Mouse (Mus musculus): Measurements from ENCODE around the gene Insl5.

Gene Insl5

GRCm38 (mm10) chr4:103026621-103027020 lies at the start of gene Insl5:
Gene Insl5 (minus strand): TSS chr4:103026842.
- in situ Hi-C loops (cut with MboI; ENCODE audit: unreplicated experiment in 2 of 2), result no loop called here

GRCm38 (mm10) chr4:103070631-103071030 lies 44.0 kb upstream of the Insl5 start:
- in situ Hi-C loops (cut with MboI; ENCODE audit: unreplicated experiment in 2 of 2), result no loop called here

GRCm38 (mm10) chr4:103067906-103068655 lies 41.4 kb upstream of the Insl5 start:
- in situ Hi-C loops (cut with MboI; ENCODE audit: unreplicated experiment in 2 of 2), result no loop called here

- in situ Hi-C loops (cut with MboI; ENCODE audit: unreplicated experiment in 2 of 2), result no loop called here
Measured at GRCm38 (mm10) chr4:103064976-103065375, 38.3 kb upstream of the Insl5 start.

- in situ Hi-C loops (cut with MboI; ENCODE audit: unreplicated experiment in 2 of 2), result no loop called here
Measured at GRCm38 (mm10) chr4:103064421-103064820, 37.8 kb upstream of the Insl5 start.

GRCm38 (mm10) chr4:103056909-103057308 lies 30.3 kb upstream of the Insl5 start:
- in situ Hi-C loops (cut with MboI; ENCODE audit: unreplicated experiment in 2 of 2), result no loop called here

GRCm38 (mm10) chr4:103048046-103048445 lies 21.4 kb upstream of the Insl5 start:
- in situ Hi-C loops (cut with MboI; ENCODE audit: unreplicated experiment in 2 of 2), result no loop called here

- in situ Hi-C loops (cut with MboI; ENCODE audit: unreplicated experiment in 2 of 2), result no loop called here
Measured at GRCm38 (mm10) chr4:103042997-103043396, 16.4 kb upstream of the Insl5 start.

GRCm38 (mm10) chr4:103039838-103040191 lies 13.2 kb upstream of the Insl5 start:
- in situ Hi-C loops (cut with MboI; ENCODE audit: unreplicated experiment in 2 of 2), result no loop called here

- in situ Hi-C loops (cut with MboI; ENCODE audit: unreplicated experiment in 2 of 2), result no loop called here
Measured at GRCm38 (mm10) chr4:103039103-103039837, 12.6 kb upstream of the Insl5 start.

- in situ Hi-C loops (cut with MboI; ENCODE audit: unreplicated experiment in 2 of 2), result no loop called here
Measured at GRCm38 (mm10) chr4:103028177-103029088, 1.8 kb upstream of the Insl5 start.

GRCm38 (mm10) chr4:103027745-103028144 lies 1.1 kb upstream of the Insl5 start:
- in situ Hi-C loops (cut with MboI; ENCODE audit: unreplicated experiment in 2 of 2), result no loop called here

- in situ Hi-C loops (cut with MboI; ENCODE audit: unreplicated experiment in 2 of 2), result no loop called here
Measured at GRCm38 (mm10) chr4:103013490-103013889, 13.2 kb downstream of the Insl5 start.

GRCm38 (mm10) chr4:103011823-103012222 lies 14.8 kb downstream of the Insl5 start:
- in situ Hi-C loops (cut with MboI; ENCODE audit: unreplicated experiment in 2 of 2), result no loop called here

- in situ Hi-C loops (cut with MboI; ENCODE audit: unreplicated experiment in 2 of 2), result no loop called here
Measured at GRCm38 (mm10) chr4:103010734-103011133, 15.9 kb downstream of the Insl5 start.

GRCm38 (mm10) chr4:103006943-103007418 lies 19.7 kb downstream of the Insl5 start:
- in situ Hi-C loops (cut with MboI; ENCODE audit: unreplicated experiment in 2 of 2), result no loop called here

GRCm38 (mm10) chr4:103006266-103006665 lies 20.4 kb downstream of the Insl5 start:
- in situ Hi-C loops (cut with MboI; ENCODE audit: unreplicated experiment in 2 of 2), result no loop called here

- in situ Hi-C loops (cut with MboI; ENCODE audit: unreplicated experiment in 2 of 2), result no loop called here
Measured at GRCm38 (mm10) chr4:103005190-103005945, 21.3 kb downstream of the Insl5 start.

- in situ Hi-C loops (cut with MboI; ENCODE audit: unreplicated experiment in 2 of 2), result no loop called here
Measured at GRCm38 (mm10) chr4:103004681-103005080, 22.0 kb downstream of the Insl5 start.

- in situ Hi-C loops (cut with MboI; ENCODE audit: unreplicated experiment in 2 of 2), result loop anchor here in 1 of 2 experiments (25.0 kb wide), 1 partner anchor 1896 kb away; the partner anchor contains the start of gene C8a
Measured at GRCm38 (mm10) chr4:102991685-102992084, 35.0 kb downstream of the Insl5 start.
